Mouse (Mus musculus) retina, embryonic 14.5 days (tissue): ENCODE measurements around the gene Naa16.
A peak's percentile ranks its signal among the peaks of the same experiment; 100 is the strongest.
"Not testable (repeated sequence)": the region's sequence is repeated elsewhere in the genome, so short reads cannot be mapped to it uniquely, and the experiment has no call there.

Experiments
- DNase-seq: peaks from one replicate; pipeline ENCODE4 v3.0.0-alpha.2; 2015; ENCODE audit warnings: low spot score

The Naa16 gene

DNA sequence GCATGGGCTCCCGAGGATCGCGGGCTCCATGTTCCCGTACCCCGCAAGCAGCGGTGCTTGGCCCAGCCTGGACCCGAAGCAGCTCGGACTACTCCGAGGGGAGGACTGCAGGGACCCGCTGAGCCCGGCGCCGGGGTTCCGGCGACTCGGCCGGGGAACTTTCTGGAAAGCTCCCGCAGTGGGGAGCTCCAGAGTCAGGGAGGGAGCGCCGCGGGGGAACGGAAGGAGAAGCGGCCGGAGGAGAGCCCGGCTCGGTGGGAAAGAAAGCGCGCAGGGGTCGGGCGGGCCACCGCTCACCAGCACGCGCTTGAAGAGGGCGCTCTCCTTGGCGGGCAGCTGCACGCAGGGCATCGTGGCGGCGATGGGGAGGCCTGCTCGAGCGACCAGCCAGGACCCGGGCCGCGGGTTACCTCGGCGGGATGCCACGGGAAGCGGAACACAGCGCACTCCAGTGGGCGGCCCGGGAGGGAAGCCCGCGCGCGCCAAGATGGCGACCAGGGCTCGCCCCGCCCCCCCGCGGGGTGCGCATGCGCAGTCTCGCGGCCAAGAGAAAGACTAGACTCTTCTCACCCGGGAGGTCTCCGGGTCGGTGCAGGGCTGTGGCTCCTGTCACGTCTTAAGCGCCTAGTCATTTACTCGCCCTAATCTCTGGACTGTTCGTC, at the start of gene Naa16:
Gene Naa16 (minus strand): TSS at position 514 of the 662 bp plus-strand sequence.
- peak; percentile 97 for DNase-seq

DNA sequence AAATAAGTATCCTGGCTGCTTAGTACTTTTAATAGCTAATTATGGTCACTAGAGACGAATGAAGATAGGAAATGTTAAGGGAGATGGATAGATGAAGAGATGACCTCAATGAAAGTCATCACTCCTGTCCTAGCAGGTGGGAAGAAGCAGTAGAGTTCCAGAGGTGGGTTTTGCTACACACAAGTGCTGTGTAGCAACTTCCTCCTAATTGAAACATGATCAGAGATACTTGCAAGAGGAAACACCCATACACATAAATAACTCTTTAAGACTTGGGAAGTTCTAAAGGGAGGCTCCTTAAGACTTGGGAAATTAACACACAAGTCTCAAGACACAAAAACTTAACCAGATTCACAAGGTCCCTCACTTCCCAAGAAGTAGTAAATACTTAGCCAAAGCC, 43.5 kb upstream of the Naa16 start:
- no peak for DNase-seq

DNA sequence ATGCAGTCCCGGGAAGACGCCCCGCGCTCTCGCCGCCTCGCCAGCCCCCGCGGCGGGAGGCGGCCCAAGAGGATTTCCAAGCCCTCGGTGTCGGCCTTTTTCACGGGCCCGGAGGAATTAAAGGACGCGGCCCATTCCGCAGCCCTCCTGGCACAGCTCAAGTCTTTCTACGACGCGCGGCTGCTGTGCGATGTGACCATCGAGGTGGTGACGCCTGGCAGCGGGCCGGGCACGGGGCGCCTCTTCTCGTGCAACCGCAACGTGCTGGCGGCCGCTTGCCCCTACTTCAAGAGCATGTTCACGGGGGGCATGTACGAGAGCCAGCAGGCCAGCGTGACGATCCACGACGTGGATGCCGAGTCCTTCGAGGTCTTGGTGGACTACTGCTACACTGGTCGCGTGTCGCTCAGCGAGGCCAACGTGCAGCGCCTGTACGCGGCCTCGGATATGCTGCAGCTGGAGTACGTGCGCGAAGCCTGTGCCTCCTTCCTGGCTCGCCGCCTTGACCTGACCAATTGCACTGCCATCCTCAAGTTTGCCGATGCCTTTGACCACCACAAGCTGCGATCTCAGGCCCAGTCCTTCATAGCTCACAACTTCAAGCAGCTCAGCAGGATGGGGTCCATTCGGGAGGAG, 36.3 kb upstream of the Naa16 start:
- DNase-seq = not testable (repeated sequence)

DNA sequence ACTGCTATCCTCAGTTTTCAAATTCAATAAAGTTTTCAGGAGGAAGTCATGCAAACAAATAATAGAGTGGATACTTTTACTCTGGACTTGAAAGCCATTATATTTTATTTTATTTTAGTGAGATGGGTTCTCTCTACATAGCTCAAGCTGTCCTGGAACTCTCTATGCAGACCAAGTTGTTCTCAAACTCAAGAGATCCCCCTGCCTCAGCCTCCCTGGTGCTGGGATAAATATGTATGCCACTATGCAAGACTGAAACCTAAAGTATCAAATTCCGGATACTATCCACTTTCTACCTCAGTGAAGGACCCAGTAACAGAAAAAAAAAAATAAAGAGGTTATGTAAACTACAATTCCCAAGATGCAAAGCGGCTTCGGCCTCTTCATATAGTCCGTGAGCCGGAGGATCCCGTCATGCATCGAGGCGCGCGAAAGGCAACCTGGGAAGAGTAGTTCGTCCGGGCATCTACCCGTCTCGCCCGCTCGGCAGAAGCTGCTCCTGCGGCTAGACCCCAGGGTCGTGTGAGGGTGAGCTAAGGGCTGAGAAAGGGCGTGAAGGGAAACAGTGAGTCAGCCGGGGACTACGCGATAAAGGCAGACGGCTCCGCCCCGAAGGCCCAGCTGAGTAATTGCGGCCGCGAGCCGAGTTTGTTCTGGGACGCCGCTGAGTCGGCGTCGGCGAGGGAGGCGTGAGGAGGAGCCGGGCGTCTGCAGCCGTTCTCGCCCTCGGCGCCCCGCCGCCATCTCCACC, 35.6 kb upstream of the Naa16 start, which contains the start of gene Kbtbd7:
Gene Kbtbd7 (plus strand): TSS at position 533 of the 751 bp plus-strand sequence.
- peak; percentile 95 for DNase-seq

DNA sequence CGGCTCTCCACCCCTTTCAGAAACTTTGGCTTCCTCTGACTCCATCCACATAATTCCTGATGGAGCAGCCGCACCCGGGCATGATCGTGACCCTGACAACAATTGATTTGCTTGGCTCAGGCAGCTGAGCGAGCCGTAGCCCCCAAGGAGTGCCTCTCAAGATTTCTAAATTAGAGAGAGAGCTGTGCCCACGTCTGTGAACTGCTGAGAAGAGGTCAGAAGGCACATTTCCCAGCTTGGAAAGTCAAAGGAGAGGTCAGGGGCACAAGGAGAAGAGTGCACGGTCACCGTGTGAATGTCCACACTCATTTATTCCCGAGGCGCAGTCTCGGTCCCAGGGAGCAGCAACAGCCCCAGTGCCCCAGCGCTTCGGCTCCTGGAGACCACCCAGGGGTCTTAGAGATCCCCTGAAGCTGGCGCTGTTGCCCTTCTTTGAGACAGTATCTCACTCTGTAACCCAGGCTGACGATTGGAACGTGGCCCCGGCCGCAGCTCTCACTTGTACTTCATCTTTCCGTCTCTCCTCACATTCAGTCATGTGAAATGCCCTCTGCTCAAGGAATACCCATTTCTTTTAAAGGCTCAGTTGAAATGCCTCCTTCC, 29.6 kb upstream of the Naa16 start:
- DNase-seq = peak; percentile 71

DNA sequence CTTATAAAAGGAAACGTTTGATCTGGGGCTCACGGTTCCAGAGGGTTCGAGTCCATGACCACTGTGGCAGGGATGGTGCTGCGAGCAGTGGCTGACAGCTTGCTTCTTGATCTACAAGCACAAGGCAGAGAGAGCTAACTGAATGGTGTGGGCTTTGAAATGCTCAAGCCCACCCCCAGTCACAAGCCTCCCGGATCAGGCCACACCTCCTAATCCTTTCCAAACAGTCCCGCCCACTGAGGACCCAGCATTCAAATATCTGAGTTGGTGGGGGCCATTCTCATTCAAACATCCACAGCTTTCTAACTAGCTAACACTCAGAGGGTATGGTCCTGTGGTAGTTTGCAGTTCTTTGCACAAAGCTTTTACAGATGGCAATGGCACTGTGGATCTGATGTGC, 22.5 kb upstream of the Naa16 start:
- no peak for DNase-seq

DNA sequence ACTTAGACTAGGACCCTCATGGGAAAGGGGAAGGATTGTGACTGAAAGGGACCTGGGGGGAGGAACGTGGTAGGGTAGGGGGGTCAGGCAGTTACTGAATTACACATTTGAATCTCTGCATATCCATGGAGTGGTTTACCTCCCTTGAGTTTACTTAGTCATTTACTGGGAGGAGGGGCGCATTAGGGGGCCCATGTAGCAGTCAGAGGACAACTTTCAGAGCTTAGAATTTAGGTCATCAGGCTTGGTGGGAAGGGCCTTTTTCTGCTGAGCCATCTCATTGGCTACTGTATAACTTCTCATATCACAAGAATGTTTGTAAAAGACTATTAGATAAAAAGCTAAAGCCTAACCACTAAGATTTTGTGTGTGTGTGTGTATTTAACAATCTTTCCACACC, 20.1 kb upstream of the Naa16 start:
- DNase-seq = no peak

DNA sequence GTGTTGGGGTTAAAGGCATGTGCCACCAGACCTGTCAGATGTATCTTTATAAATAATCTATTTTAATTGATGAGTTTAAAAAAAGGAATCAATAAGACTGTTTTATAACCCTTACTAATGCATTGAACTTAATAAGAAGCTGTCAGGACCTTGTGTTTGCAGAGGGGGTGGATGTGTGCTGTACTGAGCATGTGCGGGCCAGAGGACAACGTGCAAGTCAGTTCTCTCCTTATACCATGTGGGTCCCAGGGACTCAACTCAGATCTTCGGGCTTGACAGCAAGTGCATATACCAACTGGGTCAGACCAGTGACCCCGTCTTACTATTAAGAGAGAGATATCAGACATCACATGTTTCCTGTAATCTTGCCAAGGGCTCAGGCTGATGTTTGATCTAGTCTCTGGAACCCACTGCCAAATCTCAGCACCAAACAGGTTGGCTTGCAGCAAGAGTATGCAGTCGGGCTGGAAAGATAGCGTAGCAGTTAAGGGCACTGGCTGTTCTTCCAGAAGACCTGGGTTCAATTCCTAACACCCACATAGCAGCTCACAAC, 18.8 kb upstream of the Naa16 start:
- DNase-seq = no peak

DNA sequence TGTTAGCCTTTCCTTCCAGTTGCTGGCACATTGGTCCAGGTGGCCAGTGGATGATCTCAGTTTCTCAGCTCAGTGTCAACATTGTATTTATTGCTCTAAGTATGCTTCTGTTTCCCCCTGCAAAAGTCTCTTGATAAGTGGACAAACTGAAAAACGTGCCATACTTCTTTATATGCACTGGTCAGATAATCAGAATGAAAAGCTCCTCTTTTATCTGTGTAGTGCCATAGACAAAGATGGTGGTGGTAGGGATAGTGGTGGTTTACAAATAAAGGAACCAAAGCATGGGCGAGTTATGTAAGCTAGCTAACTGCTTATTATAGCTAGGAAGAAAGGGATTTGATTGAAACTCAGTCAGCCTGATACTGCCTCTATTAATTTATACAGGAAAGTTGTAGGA, 17.1 kb upstream of the Naa16 start:
- no peak for DNase-seq

DNA sequence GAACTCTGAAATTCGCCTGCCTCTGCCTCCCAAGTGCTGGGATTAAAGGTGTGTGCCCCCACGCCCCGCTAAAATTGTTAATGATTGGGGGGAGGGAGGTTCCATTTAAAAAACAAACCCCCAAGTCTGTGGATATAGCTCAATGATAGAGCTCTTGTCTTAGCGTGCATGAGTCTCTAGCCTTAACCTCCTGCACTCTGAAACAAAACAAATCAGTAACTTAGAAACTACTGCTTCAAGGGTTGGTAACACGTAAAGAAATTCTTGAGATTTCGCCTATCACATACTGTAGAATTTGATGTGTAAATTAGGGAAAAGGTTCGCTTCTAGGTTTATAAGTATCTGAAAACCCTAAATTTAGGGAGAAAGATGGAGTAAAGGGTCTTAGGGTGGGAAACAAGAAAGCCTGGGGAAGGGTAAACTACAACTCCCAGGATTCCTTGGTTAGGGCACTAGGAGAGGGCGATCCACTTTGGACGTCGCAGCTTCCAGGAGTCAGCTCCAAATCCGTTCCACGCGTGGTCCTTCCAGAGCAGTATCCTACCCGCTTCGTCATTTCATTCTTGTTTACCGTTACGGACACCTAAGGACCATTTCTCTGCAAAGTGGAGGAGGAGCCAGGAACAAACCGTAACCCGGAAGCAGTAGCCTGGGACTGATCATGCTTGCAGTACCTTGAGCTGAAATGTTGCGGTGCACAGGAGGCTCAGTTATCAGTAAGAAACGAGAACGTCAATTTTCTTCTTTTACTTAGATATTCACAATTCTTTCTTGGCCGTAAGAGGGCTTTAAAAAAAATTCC, 6.9 kb upstream of the Naa16 start, which contains the start of gene Mtrf1:
Gene Mtrf1 (plus strand): TSS at position 452 of the 802 bp plus-strand sequence.
- peak; percentile 82 for DNase-seq

DNA sequence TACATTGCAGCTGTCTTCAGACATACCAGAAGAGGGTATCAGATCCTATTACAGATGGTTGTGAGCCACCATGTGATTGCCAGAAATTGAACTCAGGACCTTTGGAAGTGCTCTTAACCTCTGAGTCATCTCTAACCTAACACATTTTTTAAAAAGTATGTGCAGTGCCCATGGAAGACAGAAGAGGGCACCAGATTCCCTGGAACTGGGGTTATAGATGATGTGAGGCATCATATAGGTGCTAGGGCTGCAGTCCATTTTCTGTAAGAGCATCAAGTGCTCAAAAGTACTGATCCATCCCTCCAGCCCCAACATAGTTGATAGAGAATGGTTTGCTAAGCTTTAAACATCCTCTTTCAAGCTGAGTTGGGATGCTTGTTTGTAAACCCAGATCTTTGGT, 4.0 kb upstream of the Naa16 start:
- DNase-seq = peak; percentile 73

DNA sequence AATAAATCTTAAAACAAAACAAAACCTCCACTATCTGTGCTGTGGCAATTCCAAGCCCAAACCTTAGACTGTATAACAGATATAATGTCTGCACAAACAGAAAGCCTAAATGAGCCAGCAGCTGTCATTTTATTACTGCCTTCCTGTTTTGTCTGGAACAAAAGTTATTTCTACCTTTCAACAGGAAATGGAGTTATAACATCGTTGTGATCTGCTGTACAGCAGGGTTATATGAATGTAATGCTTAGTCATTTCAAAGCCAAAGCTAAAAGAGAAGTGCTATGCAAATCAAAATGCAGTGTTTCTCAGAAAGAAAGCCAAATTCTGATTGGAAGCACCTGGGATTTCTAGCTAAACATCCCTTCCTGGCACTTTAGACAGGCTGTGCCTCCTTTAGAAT, 2.7 kb upstream of the Naa16 start:
- no peak for DNase-seq

DNA sequence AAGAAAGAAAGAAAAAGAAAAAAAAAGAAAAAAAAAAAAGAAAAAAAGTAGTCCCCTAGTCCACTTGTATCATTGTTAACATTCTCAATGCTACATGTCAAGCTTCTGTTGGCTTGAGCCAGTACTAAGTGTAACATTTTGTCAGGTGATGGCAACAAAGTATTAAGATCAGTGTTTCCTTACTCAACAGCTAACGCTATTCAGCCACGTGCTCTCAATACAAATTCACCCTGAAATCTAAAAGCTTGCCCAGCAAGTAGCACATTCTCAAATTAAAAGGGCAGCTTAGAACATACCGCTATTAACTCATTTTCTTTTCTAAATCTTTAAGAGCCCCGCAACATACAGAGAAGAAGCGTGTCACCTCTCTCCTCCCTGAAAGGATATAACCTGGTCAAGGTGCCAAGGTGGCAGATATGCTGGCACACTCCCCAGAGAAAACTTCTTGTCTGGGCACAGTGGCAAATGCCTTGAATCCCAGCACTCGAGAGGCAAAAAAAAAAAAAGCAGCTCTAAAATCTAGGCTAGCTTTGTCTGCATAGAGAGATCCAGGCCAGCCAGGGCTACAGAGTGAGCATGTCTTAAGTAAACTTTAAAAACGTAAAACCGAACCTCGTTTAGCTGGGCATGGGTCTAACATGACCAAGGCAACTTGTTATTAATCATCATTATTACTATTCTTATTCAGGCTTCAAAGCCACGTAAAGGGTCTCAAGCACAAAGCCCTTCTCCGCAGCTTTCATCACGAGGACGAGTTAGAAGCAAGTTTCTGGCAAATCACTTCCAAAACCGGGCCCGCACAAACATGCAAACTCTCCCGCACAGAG, 927 bp downstream of the Naa16 start:
- DNase-seq = no peak

DNA sequence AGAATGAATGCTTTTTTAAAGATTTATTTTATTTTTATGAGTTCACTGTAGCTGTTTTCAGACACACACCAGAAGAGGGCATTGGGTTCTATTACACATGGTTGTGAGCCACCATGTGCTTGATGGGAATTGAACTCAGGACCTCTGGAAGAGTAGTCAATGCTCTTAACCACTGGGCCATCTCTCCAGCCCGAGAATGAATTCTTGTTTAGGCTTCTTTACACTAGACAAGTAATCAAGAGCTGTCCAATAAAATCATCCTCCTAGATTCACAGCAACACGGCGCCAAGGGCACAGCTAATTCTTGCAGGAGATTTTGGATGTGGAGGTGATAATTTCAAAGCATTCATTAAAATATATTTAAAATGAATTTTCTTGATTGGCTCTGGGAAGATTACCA, 2.3 kb downstream of the Naa16 start:
- DNase-seq = no peak

DNA sequence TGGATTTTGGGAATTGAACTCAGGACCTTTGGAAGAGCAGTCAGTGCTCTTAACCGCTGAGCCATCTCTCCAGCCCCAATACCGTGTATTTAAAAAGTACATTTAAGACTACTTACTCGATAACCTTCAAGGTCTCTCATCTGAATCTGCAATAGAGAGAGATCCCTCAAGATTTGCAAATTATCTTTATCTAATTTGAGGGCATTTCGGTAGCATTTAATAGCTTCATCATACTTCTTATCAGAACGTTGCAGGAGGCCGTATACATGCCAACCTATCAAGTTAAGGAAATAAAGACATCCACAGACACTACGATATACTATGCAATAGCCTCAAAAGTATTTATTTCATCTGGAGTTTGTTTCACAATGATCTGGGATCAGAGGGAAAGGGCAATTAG, 7.5 kb downstream of the Naa16 start:
- no peak for DNase-seq

DNA sequence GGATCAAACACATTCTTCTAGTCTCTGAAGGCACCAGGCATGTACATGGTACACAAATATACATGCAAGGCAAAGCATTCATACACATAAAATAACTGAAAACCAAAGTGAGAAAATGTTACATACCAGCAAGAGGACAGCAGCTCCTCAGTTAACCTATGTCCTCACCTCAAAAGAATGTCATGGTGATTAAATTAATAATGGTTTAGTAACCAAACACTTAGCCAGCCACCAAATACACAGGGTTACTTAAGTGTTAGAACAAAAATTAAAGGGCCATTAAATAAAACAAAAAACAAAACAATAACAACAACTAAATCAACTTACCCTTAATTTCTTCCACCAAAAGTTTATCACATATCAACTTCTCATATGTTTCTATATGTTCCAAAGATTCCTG, 13.5 kb downstream of the Naa16 start:
- DNase-seq = peak; percentile 40

DNA sequence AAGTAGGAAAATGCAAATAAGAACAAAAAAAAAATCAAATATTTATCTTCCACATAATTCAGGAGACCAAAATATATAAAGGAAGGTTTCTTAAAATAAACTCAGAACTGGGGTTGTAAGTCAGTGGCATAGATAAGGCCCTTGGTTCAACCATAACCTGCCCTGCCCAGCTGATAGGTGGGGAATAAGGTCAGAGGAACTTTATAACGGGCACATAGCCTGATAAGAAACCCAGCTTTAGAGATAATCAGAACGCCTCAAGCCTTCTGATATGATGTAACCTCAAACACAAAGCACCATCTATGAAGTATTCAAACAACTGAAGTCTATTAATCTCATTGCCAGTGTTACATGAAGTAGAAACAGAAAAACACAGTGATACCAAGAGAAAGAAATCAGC, 32.5 kb downstream of the Naa16 start:
- no peak for DNase-seq

DNA sequence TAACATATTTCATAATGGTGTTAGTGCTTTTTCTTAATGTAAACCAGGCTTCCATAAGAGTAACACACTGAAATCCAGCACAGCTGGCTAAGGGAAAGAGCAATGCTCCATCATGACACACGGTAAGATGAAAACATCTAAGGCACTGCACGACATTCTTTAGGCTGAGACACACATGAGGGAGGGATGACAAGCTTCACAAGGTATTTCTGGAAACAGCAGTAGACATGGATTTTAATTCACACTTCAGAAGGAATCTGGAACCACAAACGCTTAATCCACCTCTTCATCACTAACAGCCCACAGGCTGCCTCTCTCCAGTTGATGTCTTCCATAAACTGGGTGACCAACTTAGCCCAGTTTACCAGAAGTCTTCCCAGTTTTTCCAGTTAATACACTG, 44.2 kb downstream of the Naa16 start:
- DNase-seq = no peak

DNA sequence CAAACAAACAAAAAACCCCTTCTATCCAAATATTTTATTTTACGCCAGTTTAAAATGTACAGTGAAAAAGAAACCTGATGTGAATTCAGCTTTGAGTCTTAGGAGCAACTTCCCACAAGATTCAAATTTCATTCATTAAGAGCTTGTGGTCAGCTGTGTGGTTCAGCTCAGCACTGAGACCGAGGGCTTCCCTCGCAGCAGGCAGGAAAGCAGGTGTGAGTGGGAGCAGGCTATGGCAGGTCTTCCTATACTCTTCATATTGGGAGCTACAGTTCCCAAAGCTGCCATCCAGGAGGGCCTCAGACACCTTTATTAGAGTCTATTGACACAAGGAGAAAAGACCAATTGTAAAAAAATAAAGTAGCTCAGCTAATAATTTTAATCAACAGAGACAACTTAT, 55.0 kb downstream of the Naa16 start:
- DNase-seq = no peak

DNA sequence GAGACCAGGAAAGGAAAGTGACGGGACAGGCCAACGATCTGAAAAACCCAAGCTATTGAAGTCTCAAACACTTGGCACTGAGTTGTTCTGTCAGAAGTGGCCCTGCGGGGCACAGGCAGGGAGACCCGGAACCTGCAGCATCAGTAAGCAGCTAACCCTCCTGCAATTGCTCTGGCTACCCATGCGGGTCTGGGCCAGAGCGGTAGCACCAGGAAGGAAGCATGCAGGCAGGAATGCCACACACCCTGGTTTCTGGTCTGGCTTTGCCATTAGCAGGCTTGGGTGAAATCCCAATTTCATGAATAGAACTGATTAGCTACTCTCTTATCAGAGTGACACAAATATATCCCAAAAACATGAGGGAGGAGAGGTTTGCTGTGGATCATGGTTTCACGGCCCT, 58.6 kb downstream of the Naa16 start:
- no peak for DNase-seq
